Mouse (Mus musculus) midbrain, embryonic 15.5 days (tissue): ENCODE results near the gene Gm28079. TPM values are rescaled to one million over a fixed set of nuclear protein-coding genes. Genes with fewer than 3 reads are reported as not detected.
"Not testable (repeated sequence)": the region's sequence is repeated elsewhere in the genome, so short reads cannot be mapped to it uniquely, and the experiment has no call there.

Experiments used
- ATAC-seq: fragments of 200-750 bp; cut with Nextera tagmentation; replicated peaks from 2 replicates; pipeline ENCODE4 v1.8.0; 2017; ENCODE audit warnings: moderate TSS enrichment
- H3K27ac ChIP-seq: fragments of 300-500 bp; sonication (generic); 2 replicates; pipeline ENCODE4 v1.5.1; 2015; ENCODE audit warnings: mild to moderate bottlenecking, inconsistent platforms
- H3K27me3 ChIP-seq: fragments of 300-500 bp; sonication (generic); replicated peaks from 2 replicates; pipeline ENCODE4 v1.6.1; 2015; ENCODE audit warnings: inconsistent platforms
- H3K36me3 ChIP-seq: fragments of 300-500 bp; sonication (generic); replicated peaks from 2 replicates; pipeline ENCODE4 v1.6.1; 2015; ENCODE audit warnings: inconsistent platforms
- H3K4me1 ChIP-seq: fragments of 300-500 bp; sonication (generic); 2 replicates; pipeline ENCODE4 v1.6.1; 2015; ENCODE audit warnings: inconsistent platforms
- H3K4me2 ChIP-seq: fragments of 300-500 bp; sonication (generic); 2 replicates; pipeline ENCODE4 v1.6.1; 2015; ENCODE audit warnings: inconsistent platforms, mild to moderate bottlenecking, moderate library complexity
- H3K4me3 ChIP-seq: fragments of 300-500 bp; sonication (generic); 2 replicates; pipeline ENCODE4 v1.5.1; 2015; ENCODE audit warnings: mild to moderate bottlenecking, inconsistent platforms
- H3K9ac ChIP-seq: fragments of 300-500 bp; sonication (generic); 2 replicates; pipeline ENCODE4 v1.6.1; 2015; ENCODE audit warnings: mild to moderate bottlenecking, inconsistent platforms
- H3K9me3 ChIP-seq: fragments of 300-500 bp; sonication (generic); 2 replicates; pipeline ENCODE4 v1.6.1; 2016; ENCODE audit warnings: inconsistent platforms
- WGBS: fragments of 180-500 bp; shearing (Covaris S2); methylation state at CpG from one replicate; pipeline ENCODE4 v1.1.7; 2015; ENCODE audit warnings: mixed read lengths; 5-methylcytosine and 5-hydroxymethylcytosine counted together
- polyA plus RNA-seq: library from polyadenylated mRNA; unstranded; fragments of >200 nt; fragmentation: Nextera tagmentation; extraction: Ambion mirVana; gene quantifications from 2 replicates; pipeline ENCODE4 v1.2.1, GENCODE M21; 2015

Gm28079 gene
- polyA plus RNA-seq = not detected in 2 replicates

DNA sequence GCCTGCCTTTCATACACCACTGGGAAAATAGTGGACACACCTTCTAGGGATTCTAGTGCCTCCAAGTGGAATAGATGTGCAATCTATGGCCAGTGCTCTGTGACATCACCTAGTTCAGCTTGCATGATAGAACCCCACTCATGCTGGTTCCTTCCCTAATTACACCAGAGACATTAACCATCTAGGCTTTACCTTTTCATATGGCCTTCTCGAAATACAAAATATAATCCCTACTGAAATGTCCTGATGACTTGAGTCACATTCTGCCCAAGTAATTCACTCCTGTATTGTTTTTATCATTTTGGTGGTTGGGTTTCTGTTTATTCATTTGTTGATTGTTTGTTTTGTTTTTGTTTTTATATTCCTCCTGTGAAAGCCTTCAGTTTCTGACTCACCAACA, at the start of gene Gm28079:
TSS of gene Gm28079 (minus strand) at position 101 of the 400 bp plus-strand sequence.
- not testable (repeated sequence) for H3K9me3 ChIP-seq, ATAC-seq, H3K36me3 ChIP-seq, H3K9ac ChIP-seq, H3K4me1 ChIP-seq, H3K27ac ChIP-seq, H3K4me2 ChIP-seq, H3K4me3 ChIP-seq, H3K27me3 ChIP-seq
- WGBS = no CpG with 5 or more reads among the region's 1 CpGs
